Mouse (Mus musculus): Measurements from ENCODE around the gene Rbfox3. TPM values are rescaled to one million over a fixed set of nuclear protein-coding genes. Genes with fewer than 3 reads are reported as not detected.
A peak's percentile ranks its signal among the peaks of the same experiment; 100 is the strongest.

Rbfox3 gene
- polyA plus RNA-seq, 1 experiment from 2014 or later = 0.35 TPM

DNA sequence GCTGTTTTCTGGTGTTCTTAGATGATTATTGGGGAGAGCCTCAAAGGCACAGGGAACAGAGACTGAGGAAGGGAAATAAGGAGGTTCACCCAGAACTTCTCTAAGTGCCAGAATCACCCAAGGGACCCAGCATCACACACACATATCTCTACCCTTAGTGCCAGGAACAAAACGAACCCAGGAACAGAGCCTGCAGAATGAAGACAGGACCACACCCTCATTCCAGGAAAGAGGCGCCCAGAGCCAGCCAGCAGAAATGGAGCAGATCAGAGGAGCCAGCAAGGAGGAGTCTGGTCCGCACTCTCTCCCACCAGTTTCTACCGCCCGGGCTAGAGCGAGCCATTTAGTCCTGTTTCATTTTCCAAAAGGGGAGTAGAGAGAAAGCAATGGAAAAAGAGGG is 358.4 kb downstream of the Rbfox3 start:
- Histone ChIP-seq H3K36me3 (ENCODE audit: control insufficient read depth, insufficient read depth, low read length) (no peaks in the 10 kb centered on the region), H3K4me1 (replicated peaks; ENCODE audit: control insufficient read depth, insufficient read depth, low read length) (no peaks in the 10 kb centered on the region; the same call in 1 of the 2 replicates), H3K27me3 (ENCODE audit: control insufficient read depth, insufficient read depth, low read depth, low read length) (no peaks in the 10 kb centered on the region), H3K4me3 (ENCODE audit: low read length) (no peak overlapping the region), H3K27ac (ENCODE audit: low read length) (no peak overlapping the region), H3K9me3 (ENCODE audit: control insufficient read depth, low read length) (no peaks in the 10 kb centered on the region), H3K4me2 (ENCODE audit: low read depth, low read length) (no peak overlapping the region), H3K9ac (ENCODE audit: low read length) (no peak overlapping the region)
- WGBS = 44% methylated on average over 6 of the region's 6 CpGs
- ATAC-seq (ENCODE audit: low read depth) = no peak

DNA sequence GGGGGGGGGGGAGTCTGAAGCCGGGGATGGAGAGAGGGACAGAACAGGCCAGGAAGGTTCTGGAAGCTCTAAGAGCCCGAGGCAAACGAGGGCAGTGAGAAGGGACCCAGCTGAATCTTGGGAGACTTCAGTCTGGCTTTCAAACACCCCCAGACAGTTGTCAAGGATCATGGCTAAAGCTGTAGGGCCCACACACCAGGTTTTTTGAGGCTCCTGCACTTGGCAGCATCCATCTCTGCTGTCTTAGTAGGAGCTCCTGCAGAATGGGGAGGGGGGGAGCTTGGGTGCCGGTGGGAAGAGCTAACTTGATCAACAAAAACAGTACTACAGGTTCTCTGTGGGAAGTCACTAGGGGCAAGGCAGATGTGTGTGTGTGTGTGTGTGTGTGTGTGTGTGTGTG is 358.9 kb downstream of the Rbfox3 start:
- no peaks in the 10 kb centered on the region; the same call in 1 of the 2 replicates for H3K4me1 ChIP-seq (replicated peaks; ENCODE audit: control insufficient read depth, insufficient read depth, low read length)
- WGBS = 47% methylated on average over 4 of the region's 4 CpGs
- no peaks in the 10 kb centered on the region for H3K27me3 ChIP-seq (ENCODE audit: control insufficient read depth, insufficient read depth, low read depth, low read length)
- no peak overlapping the region for H3K27ac ChIP-seq (ENCODE audit: low read length)
- H3K4me3 ChIP-seq (ENCODE audit: low read length) = no peak overlapping the region
- H3K9me3 ChIP-seq (ENCODE audit: control insufficient read depth, low read length) = no peaks in the 10 kb centered on the region
- H3K9ac ChIP-seq (ENCODE audit: low read length) = no peak overlapping the region
- H3K4me2 ChIP-seq (ENCODE audit: low read depth, low read length) = no peak overlapping the region
- no peak for ATAC-seq (ENCODE audit: low read depth)
- no peaks in the 10 kb centered on the region for H3K36me3 ChIP-seq (ENCODE audit: control insufficient read depth, insufficient read depth, low read length)

DNA sequence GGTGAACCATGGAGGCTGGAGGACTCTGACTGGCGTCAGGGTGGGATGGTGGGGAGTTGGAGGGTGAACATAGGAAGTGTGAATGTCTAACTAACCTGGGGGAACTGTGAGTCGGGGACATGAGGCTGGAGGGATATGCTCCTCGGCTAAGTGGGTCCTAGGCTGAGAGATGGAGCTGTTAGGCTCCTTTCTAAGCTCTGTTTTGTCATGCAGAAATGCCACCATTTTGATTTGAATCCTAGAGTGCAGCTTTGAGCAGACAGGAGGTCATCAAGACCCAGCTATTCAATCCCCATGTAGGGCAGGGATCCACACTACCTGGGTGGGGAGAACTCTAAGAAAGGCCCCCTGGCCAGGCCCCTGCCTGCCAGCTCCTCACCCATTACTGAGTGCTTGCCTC is 359.7 kb downstream of the Rbfox3 start:
- ATAC-seq (ENCODE audit: low read depth) = no peak
- H3K4me3 ChIP-seq (ENCODE audit: low read length) = no peak overlapping the region
- no peak overlapping the region for H3K9ac ChIP-seq (ENCODE audit: low read length)
- no peaks in the 10 kb centered on the region for H3K9me3 ChIP-seq (ENCODE audit: control insufficient read depth, low read length)
- no peak overlapping the region for H3K27ac ChIP-seq (ENCODE audit: low read length)
- H3K27me3 ChIP-seq (ENCODE audit: control insufficient read depth, insufficient read depth, low read depth, low read length) = no peaks in the 10 kb centered on the region
- no peaks in the 10 kb centered on the region for H3K36me3 ChIP-seq (ENCODE audit: control insufficient read depth, insufficient read depth, low read length)
- WGBS = 49% methylated on average over 3 of the region's 3 CpGs
- no peaks in the 10 kb centered on the region; the same call in 1 of the 2 replicates for H3K4me1 ChIP-seq (replicated peaks; ENCODE audit: control insufficient read depth, insufficient read depth, low read length)
- H3K4me2 ChIP-seq (ENCODE audit: low read depth, low read length) = no peak overlapping the region

DNA sequence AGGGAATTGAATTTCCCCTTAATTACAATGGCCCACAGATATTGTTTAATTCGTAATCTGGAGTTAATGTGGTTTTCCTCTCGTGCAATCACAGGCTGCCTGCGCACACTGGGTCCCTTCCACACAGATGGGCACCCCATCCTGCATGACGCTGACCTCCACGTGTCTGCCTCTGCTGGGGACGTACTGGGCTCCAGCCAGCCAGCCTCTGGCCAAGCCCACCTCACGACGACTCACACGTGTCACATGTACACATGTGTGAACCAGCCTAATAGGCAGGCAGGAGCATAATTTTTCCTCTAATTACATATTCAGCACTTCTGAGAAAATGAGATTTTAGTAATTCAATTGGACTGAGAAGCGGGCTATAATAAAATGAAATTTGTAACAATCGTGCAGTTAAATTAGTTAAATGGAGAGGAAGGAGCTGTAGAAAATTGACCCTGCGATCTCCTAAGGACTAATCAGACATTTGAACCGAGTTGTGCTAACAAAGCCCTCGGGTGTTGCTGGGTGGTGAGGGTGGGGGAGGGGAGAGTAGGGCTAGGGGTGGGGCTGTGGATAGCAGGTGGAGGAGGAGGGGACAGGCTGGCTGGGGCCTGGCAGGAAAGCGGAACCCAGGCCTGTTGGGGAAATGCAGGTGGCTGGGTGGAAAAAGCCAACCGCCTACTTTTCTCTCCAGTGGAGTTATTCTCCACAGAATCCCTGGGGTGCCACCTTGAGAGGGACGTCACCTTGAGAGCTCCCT is 360.4 kb downstream of the Rbfox3 start:
- H3K27me3 ChIP-seq (ENCODE audit: control insufficient read depth, insufficient read depth, low read depth, low read length) = no peaks in the 10 kb centered on the region
- H3K36me3 ChIP-seq (ENCODE audit: control insufficient read depth, insufficient read depth, low read length) = no peaks in the 10 kb centered on the region
- no peak overlapping the region for H3K4me3 ChIP-seq (ENCODE audit: low read length)
- no peak overlapping the region for H3K4me2 ChIP-seq (ENCODE audit: low read depth, low read length)
- H3K9me3 ChIP-seq (ENCODE audit: control insufficient read depth, low read length) = no peaks in the 10 kb centered on the region
- no peak for ATAC-seq (ENCODE audit: low read depth)
- WGBS = 34% methylated on average over 17 of the region's 17 CpGs
- H3K4me1 ChIP-seq (replicated peaks; ENCODE audit: control insufficient read depth, insufficient read depth, low read length) = no peaks in the 10 kb centered on the region; the same call in 1 of the 2 replicates
- no peak overlapping the region for H3K9ac ChIP-seq (ENCODE audit: low read length)
- H3K27ac ChIP-seq (ENCODE audit: low read length) = no peak overlapping the region

DNA sequence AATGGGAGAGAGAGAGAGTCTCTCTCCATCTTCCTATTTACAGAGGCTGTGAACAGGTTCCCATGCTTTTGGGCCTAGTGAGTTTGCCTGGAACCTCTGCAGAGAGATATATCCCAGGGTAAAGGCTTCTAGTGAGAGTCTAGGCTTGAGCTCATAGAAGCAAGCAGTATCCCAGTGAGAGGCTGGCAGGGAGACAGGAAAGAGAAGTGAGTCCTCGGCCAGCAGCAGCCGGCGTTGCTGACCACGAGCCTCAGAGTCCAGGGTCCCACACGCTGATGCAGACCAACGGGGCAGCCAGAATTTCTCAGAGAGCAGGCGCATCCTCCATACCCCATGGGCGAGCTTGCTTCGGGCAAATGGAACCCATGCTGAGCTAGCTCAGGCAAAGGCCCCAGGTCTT is 363.2 kb downstream of the Rbfox3 start:
- Histone ChIP-seq H3K4me2 (ENCODE audit: low read depth, low read length) (no peak overlapping the region), H3K4me3 (ENCODE audit: low read length) (no peak overlapping the region), H3K9ac (ENCODE audit: low read length) (no peak overlapping the region), H3K27ac (ENCODE audit: low read length) (no peak overlapping the region), H3K36me3 (ENCODE audit: control insufficient read depth, insufficient read depth, low read length) (no peaks in the 10 kb centered on the region), H3K4me1 (replicated peaks; ENCODE audit: control insufficient read depth, insufficient read depth, low read length) (no peaks in the 10 kb centered on the region; the same call in 1 of the 2 replicates), H3K9me3 (ENCODE audit: control insufficient read depth, low read length) (no peaks in the 10 kb centered on the region), H3K27me3 (ENCODE audit: control insufficient read depth, insufficient read depth, low read depth, low read length) (no peaks in the 10 kb centered on the region)
- no peak for ATAC-seq (ENCODE audit: low read depth)
- 88% methylated on average over 9 of the region's 9 CpGs for WGBS

DNA sequence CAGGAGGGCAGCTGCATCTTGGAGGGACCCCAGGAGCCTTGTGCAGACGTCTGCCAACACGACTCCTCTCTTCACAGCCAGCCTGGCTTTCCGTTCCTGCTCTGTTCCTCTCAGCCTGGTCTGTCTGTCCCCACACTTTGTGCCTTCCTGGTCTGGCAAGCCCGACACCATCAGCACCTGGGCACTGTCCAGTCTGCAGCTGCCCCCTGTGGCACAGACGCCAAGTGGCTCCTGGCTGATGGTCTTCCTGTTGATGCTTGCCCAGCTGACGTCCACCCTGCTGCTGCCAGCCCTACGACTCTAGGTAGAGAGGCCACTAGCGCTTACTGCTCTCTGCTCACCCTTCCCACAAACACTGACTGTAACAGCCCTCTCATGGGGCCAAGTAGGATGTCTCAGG is 365.1 kb downstream of the Rbfox3 start:
- no peaks in the 10 kb centered on the region for H3K36me3 ChIP-seq (ENCODE audit: control insufficient read depth, insufficient read depth, low read length)
- no peak overlapping the region for H3K9ac ChIP-seq (ENCODE audit: low read length)
- no peak overlapping the region for H3K4me2 ChIP-seq (ENCODE audit: low read depth, low read length)
- H3K4me3 ChIP-seq (ENCODE audit: low read length) = no peak overlapping the region
- no peak overlapping the region for H3K27ac ChIP-seq (ENCODE audit: low read length)
- H3K9me3 ChIP-seq (ENCODE audit: control insufficient read depth, low read length) = no peaks in the 10 kb centered on the region
- 59% methylated on average over 8 of the region's 8 CpGs for WGBS
- H3K27me3 ChIP-seq (ENCODE audit: control insufficient read depth, insufficient read depth, low read depth, low read length) = no peaks in the 10 kb centered on the region
- H3K4me1 ChIP-seq (replicated peaks; ENCODE audit: control insufficient read depth, insufficient read depth, low read length) = peaks cover 2% of the 10 kb centered on the region
- ATAC-seq (ENCODE audit: low read depth) = no peak

DNA sequence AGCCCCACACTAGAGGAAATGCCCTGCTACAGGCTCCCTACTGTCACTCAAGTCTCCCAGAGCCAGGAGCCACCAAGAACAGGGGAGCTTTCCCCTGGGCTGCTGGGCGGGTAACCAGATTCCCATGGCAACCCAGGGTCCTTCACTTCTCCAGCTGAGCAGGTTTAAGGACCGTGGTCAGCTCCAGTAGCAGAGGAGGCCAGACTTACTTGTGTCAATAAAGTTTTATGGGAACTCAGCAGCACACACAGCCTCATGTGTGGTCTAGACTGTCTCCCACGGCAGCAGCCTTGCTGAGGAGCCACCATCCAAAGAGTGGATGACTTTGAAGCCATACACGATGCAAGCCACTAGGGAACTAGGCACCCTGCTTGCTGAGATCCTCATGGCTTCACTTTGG is 365.7 kb downstream of the Rbfox3 start:
- no peak overlapping the region for H3K4me2 ChIP-seq (ENCODE audit: low read depth, low read length)
- H3K4me3 ChIP-seq (ENCODE audit: low read length) = no peak overlapping the region
- ATAC-seq (ENCODE audit: low read depth) = peak; percentile 50
- 15% methylated on average over 4 of the region's 4 CpGs for WGBS
- H3K27me3 ChIP-seq (ENCODE audit: control insufficient read depth, insufficient read depth, low read depth, low read length) = no peaks in the 10 kb centered on the region
- H3K36me3 ChIP-seq (ENCODE audit: control insufficient read depth, insufficient read depth, low read length) = no peaks in the 10 kb centered on the region
- H3K9me3 ChIP-seq (ENCODE audit: control insufficient read depth, low read length) = no peaks in the 10 kb centered on the region
- H3K27ac ChIP-seq (ENCODE audit: low read length) = no peak overlapping the region
- H3K9ac ChIP-seq (ENCODE audit: low read length) = no peak overlapping the region
- peaks cover 7% of the 10 kb centered on the region for H3K4me1 ChIP-seq (replicated peaks; ENCODE audit: control insufficient read depth, insufficient read depth, low read length)

DNA sequence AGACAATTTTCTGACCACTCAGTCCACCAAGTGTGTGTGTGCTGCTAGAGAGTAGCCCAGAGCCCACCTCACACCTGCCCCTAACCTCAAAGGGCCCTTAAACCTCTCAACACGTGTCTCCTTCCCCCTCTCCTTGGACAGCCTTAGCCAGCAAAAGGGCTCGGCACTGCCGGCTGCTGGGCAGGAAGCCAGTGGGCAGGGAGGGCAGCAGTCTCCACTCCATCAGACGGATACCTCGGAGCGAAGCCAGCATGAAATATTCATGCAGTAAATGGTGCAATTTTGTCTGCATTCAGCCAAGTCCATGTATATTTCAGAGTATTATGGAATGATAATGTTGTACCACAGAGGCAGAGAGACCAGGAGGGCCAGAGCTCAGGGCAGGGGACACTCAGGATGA is 366.8 kb downstream of the Rbfox3 start:
- no peak for ATAC-seq (ENCODE audit: low read depth)
- 48% methylated on average over 6 of the region's 6 CpGs for WGBS
- no peaks in the 10 kb centered on the region for H3K27me3 ChIP-seq (ENCODE audit: control insufficient read depth, insufficient read depth, low read depth, low read length)
- peaks cover 8% of the 10 kb centered on the region for H3K4me1 ChIP-seq (replicated peaks; ENCODE audit: control insufficient read depth, insufficient read depth, low read length)
- H3K36me3 ChIP-seq (ENCODE audit: control insufficient read depth, insufficient read depth, low read length) = no peaks in the 10 kb centered on the region
- no peaks in the 10 kb centered on the region for H3K9me3 ChIP-seq (ENCODE audit: control insufficient read depth, low read length)
- no peak overlapping the region for H3K4me2 ChIP-seq (ENCODE audit: low read depth, low read length)
- H3K4me3 ChIP-seq (ENCODE audit: low read length) = no peak overlapping the region
- no peak overlapping the region for H3K27ac ChIP-seq (ENCODE audit: low read length)
- H3K9ac ChIP-seq (ENCODE audit: low read length) = no peak overlapping the region

DNA sequence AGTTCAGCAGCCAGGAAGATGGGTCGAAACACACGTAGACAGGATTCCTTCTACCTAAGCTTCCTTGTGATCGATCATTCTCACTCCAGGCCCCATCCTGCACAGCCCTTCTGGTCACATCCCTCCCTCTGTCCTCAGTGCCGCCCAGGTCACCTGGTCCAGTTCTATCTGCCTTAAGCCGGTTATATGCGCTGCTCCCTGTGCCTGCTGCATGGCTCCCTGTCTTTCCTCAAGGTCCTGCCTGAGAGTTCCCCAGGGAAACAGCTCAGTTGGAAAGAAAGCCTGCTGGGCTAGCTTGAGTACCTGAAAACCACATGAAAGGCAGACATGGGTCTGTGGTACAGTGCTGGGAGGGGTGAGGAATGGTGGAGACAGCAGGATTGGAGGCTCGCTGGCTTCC is 368.5 kb downstream of the Rbfox3 start:
- H3K9ac ChIP-seq (ENCODE audit: low read length) = no peak overlapping the region
- H3K9me3 ChIP-seq (ENCODE audit: control insufficient read depth, low read length) = no peaks in the 10 kb centered on the region
- peaks cover 8% of the 10 kb centered on the region for H3K4me1 ChIP-seq (replicated peaks; ENCODE audit: control insufficient read depth, insufficient read depth, low read length)
- no peaks in the 10 kb centered on the region for H3K27me3 ChIP-seq (ENCODE audit: control insufficient read depth, insufficient read depth, low read depth, low read length)
- no peak overlapping the region for H3K4me3 ChIP-seq (ENCODE audit: low read length)
- H3K4me2 ChIP-seq (ENCODE audit: low read depth, low read length) = no peak overlapping the region
- ATAC-seq (ENCODE audit: low read depth) = no peak
- WGBS = 73% methylated on average over 7 of the region's 7 CpGs
- H3K27ac ChIP-seq (ENCODE audit: low read length) = no peak overlapping the region
- H3K36me3 ChIP-seq (ENCODE audit: control insufficient read depth, insufficient read depth, low read length) = no peaks in the 10 kb centered on the region

All from lung, embryonic 16.5 days (tissue).